Mouse (Mus musculus) heart, adult 2 months (tissue): Measurements from ENCODE around the gene Syn3.

ENCODE experiments used
- CTCF ChIP-seq: fragments of 200-600 bp; IDR thresholded peaks from 2 replicates; pipeline ENCODE4 v1.8.1; 2022; ENCODE audit warnings: antibody characterized with exemption, mild to moderate bottlenecking, moderate library complexity
- EP300 ChIP-seq: fragments of 200-500 bp; IDR thresholded peaks from 2 replicates; pipeline ENCODE4 v1.6.1; 2011; ENCODE audit warnings: low read depth, low read length, control low read depth; ENCODE audit not compliant: insufficient read depth
- POLR2A ChIP-seq: fragments of 200-500 bp; IDR thresholded peaks from 2 replicates; pipeline ENCODE4 v1.6.1; 2011; ENCODE audit warnings: mild to moderate bottlenecking, low read depth, low read length, control low read depth; ENCODE audit not compliant: insufficient read depth

GRCm38 (mm10) chr10:86043651-86044050 is 455.0 kb downstream of the Syn3 start:
- TF ChIP-seq EP300 (no peak), POLR2A (no peak), CTCF (no peak)
